Mouse (Mus musculus) erythroblast, embryonic 14.5 days (primary cell): Measurements from ENCODE around the gene Ccdc33.

Experiments used
- GATA1 ChIP-seq: IDR thresholded peaks from 2 replicates; pipeline ENCODE4 v1.6.1; 2012; ENCODE audit warnings: low read length, inconsistent platforms, mixed read lengths
- TAL1 ChIP-seq: IDR thresholded peaks from 3 replicates; pipeline ENCODE4 v1.6.1; 2012; ENCODE audit warnings: low read length, inconsistent platforms, mixed read lengths

DNA sequence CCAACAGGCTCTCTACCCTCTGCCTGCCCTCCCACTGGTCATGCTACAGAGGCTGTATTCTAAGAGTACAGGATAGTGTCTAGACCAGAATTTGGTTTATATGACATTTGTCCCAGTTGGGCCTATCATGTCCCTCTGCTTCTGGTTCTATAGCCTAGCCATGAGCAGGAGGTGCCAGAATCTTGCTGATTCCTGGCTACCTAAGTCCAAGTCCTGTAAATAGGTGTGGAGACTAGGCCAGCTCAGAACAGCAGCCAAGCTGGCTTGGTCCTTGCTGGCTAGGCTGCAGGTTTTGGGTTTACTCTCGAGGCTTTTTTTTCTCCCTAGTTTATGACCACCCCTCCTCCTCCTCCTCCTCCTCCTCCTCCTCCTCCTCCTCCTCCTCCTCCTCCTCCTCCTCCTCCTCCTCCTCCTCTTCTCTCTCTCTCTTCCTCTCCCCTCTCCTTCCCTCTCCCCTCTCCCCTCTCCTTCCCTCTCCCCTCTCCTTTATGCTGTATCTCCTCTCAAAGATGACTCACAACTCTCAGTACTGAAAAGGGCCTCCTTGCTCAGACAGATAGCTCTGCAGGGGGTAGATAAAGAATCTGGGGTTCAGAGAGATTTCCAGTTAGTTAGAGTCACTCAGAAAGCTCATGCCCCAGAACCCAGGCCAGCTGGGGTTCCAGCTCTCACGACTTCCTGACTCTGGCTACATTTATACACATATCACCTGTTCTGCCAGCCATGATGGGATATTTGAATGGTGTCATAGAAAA, 91.0 kb downstream of the Ccdc33 start:
- TF ChIP-seq GATA1 (no peak), TAL1 (no peak)
